24 mouse cellular contexts compared by ENCODE assay signal in the genomic region with DNA sequence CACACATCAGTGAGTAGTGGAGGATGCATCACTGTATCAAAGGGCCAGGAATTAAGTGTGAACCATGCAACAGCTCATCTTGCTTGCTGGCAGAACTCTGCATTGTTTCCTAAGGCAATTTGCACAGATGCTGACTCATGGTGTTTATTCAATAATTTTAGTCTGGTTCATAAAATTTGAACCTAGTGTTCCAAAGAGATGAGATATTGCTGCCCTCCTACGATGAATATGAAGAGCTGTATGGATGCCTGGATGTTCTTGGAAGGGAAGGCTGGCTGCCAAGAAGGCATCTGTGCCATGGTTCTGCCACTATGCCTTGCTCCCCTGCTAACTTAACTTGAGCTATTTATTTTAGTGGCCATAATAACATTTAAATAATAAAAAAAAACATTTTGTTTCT. TPM values are rescaled to one million over a fixed set of nuclear protein-coding genes. Genes with fewer than 3 reads are reported as not detected.
A peak's percentile ranks its signal among the peaks of the same experiment; 100 is the strongest.
DNase-seq lines count a peak whose midpoint lies in the region; ATAC-seq and TF ChIP-seq lines count a peak whose summit lies in the region.
"Had no signal": no experiment of that assay in that cellular context is flagged by ENCODE, and none has a peak within 500 bp of the region (broad histone marks: within the 10 kb centered on the region; RNA-seq: fewer than 3 reads in every experiment).

No protein-coding gene starts in this region.

- peaks cover 3% of the 10 kb centered on the region for H3K4me1 ChIP-seq in cortical plate, adult 2 months (ENCODE audit: control insufficient read depth, insufficient read depth, low read length)
- H3K4me1 ChIP-seq in forebrain, embryonic 10.5 days, result peaks cover 10% of the 10 kb centered on the region
- H3K4me1 ChIP-seq: hindbrain, embryonic 15.5 days; limb, embryonic 15.5 days; midbrain, embryonic 13.5 days had no signal

- WGBS in forebrain, embryonic 10.5 days, result 97% methylated on average over 1 of the region's 1 CpGs

- DNase-seq in cerebellum, adult 11-12 months, result peak; percentile 59
- peak; percentile 19 to 35 for DNase-seq in right cerebral cortex, adult 2 months (ENCODE audit: low spot score in 2 of 2)
- no peak for DNase-seq in right cerebral cortex, postnatal 10 days (ENCODE audit: low spot score in 2 of 2)
- no peak for DNase-seq in gastrocnemius, postnatal 36 days
- DNase-seq in spleen, adult 12 weeks (ENCODE audit: low spot score), result no peak
- no peak for DNase-seq in forebrain, embryonic 10.5 days (ENCODE audit: extremely low spot score, low spot score)
- DNase-seq: heart, adult 18-20 months; kidney, postnatal 14 days; lung, adult 18-20 months; lung, postnatal 4 days; thymus, postnatal 25 days had no signal

- H3K9me3 ChIP-seq in forebrain, embryonic 10.5 days, result no peaks in the 10 kb centered on the region
- H3K9me3 ChIP-seq: hindbrain, embryonic 15.5 days; limb, embryonic 15.5 days; midbrain, embryonic 13.5 days had no signal

- H3K36me3 ChIP-seq in forebrain, embryonic 10.5 days (replicated peaks), result no peaks in the 10 kb centered on the region
- H3K36me3 ChIP-seq: limb, embryonic 15.5 days; midbrain, embryonic 13.5 days had no signal

- no peaks in the 10 kb centered on the region for H3K27me3 ChIP-seq in forebrain, embryonic 10.5 days (ENCODE audit: poor library complexity, severe bottlenecking)
- H3K27me3 ChIP-seq: hindbrain, embryonic 15.5 days; limb, embryonic 15.5 days; midbrain, embryonic 13.5 days had no signal

- H3K4me3 ChIP-seq in cortical plate, adult 2 months (ENCODE audit: insufficient read depth, low read length), result no peak overlapping the region
- no peak overlapping the region for H3K4me3 ChIP-seq in forebrain, embryonic 10.5 days
- H3K4me3 ChIP-seq: hindbrain, embryonic 15.5 days; limb, embryonic 15.5 days; midbrain, embryonic 13.5 days had no signal

- intact Hi-C loops in gastrocnemius, postnatal 36 days (cut with DNase I), result no loop called here

- H3K27ac ChIP-seq in cortical plate, adult 2 months (ENCODE audit: insufficient read depth, low read length), result peak overlapping the region; percentile 39; the same call in 1 of the 2 replicates
- H3K27ac ChIP-seq in forebrain, embryonic 10.5 days, result no peak overlapping the region
- H3K27ac ChIP-seq: hindbrain, embryonic 15.5 days; limb, embryonic 15.5 days; midbrain, embryonic 13.5 days had no signal

- ATAC-seq in cerebellum, adult (ENCODE audit: insufficient number of reproducible peaks, low FRiP score, low TSS enrichment), result no peak
- ATAC-seq: intestine, postnatal 0 days; midbrain, embryonic 13.5 days had no signal

- TF ChIP-seq CTCF in cortical plate, adult 2 months (IDR thresholded peaks at IDR 0.05; ENCODE audit: extremely low read depth, insufficient read depth, low read length), result no peak

- no peak for TF ChIP-seq POLR2A in cortical plate, adult 2 months (IDR thresholded peaks at IDR 0.05; ENCODE audit: extremely low read depth, insufficient read depth, low read length)

RNA-seq across cellular contexts. Expression of gene Speer4b, which starts 44.3 kb away (rescaled TPM):
- 0.04 and 0.06 TPM in 2 replicates for polyA plus RNA-seq in cortical plate, adult 2 months (2012; rRNA removed)
- total RNA-seq in gastrocnemius, postnatal 36 days (2021), result not detected
- polyA plus RNA-seq in forebrain, embryonic 10.5 days (2016; fragmentation: Nextera tagmentation; extraction: Ambion mirVana), result not detected in 2 replicates
- total RNA-seq: adrenal gland, postnatal 4 days; common myeloid progenitor, adult 5-6 weeks; gastrocnemius, adult 18-20 months; heart, adult 18-20 months; left cerebral cortex, adult 8-10 months had no signal
- polyA plus RNA-seq: heart, embryonic 16.5 days; intestine, postnatal 0 days; spleen, adult 2 months; stomach, embryonic 16.5 days had no signal

Comparison
In these comparisons a context has a peak if more than half of its experiments do, and no peak if none do; other contexts are left out.
1. DNase-seq: peak in cerebellum, adult 11-12 months (single experiment) and right cerebral cortex, adult 2 months (2 of 2); none in right cerebral cortex, postnatal 10 days (0 of 2), gastrocnemius, postnatal 36 days (0 of 2), spleen, adult 12 weeks (single experiment) and forebrain, embryonic 10.5 days (single experiment).